Mouse (Mus musculus): ENCODE data around the gene Lrrc45.

GRCm38 (mm10) chr11:120711980-120712604 is 1.6 kb upstream of the Lrrc45 start:
- TF ChIP-seq POLR2A (IDR thresholded peaks at IDR 0.05; ENCODE audit: borderline replicate concordance, low read depth, low read length), result no peak
- no peak for TF ChIP-seq CTCF (IDR thresholded peaks at IDR 0.05; ENCODE audit: low read depth, low read length)
